Mouse (Mus musculus) brain, embryonic 14.5 days (tissue): ENCODE results near the gene Pfkp.

Experiments
- CTCF ChIP-seq: fragments of 200-500 bp; IDR thresholded peaks from 2 replicates; pipeline ENCODE4 v1.5.1; 2012; ENCODE audit warnings: inconsistent platforms, mild to moderate bottlenecking, moderate library complexity, borderline replicate concordance; ENCODE audit not compliant: insufficient read depth, insufficient read length; ENCODE audit errors: extremely low read depth
- POLR2A ChIP-seq: fragments of 200-500 bp; IDR thresholded peaks from 2 replicates; pipeline ENCODE4 v1.6.1; 2012; ENCODE audit warnings: mild to moderate bottlenecking, inconsistent platforms, borderline replicate concordance; ENCODE audit not compliant: poor library complexity, insufficient read depth, insufficient read length, severe bottlenecking; ENCODE audit errors: extremely low read depth

- TF ChIP-seq CTCF (no peak), POLR2A (no peak)
These were observed 28.3 kb downstream of the Pfkp start for GRCm38 (mm10) chr13:6620250-6620649.
